Mouse (Mus musculus): Measurements from ENCODE around the gene Guca2b. TPM values are rescaled to one million over a fixed set of nuclear protein-coding genes. Genes with fewer than 3 reads are reported as not detected.
A peak's percentile ranks its signal among the peaks of the same experiment; 100 is the strongest.

Gene Guca2b
- not detected for total RNA-seq (2021)

GRCm38 (mm10) chr4:119658731-119659130 lies at the start of gene Guca2b:
Gene Guca2b, minus strand, starts transcription at chr4:119658954.
- no peak for DNase-seq (ENCODE audit: extremely low spot score in 1 of 2, low spot score in 1 of 2)

DNA sequence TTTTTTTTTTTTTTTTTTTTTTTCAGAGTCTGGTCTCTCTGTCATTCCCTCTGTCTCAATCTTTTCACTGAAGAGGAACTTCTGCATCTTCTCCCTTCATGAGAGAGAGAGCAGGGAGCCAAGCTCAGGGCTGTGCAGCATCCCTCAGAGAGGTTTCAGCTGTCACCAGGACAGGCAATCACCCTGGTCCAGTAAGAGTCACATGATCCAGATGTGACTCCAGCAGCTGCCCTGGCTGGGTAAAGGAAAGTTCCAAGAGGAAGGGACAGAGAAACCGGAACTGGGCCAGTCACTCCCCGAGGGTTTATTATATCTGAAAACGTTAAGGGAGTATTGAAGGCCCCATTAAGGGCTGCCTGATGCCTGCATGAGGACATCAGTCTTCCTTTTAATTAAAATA lies 49.0 kb upstream of the Guca2b start:
- no peak for DNase-seq (ENCODE audit: extremely low spot score in 1 of 2, low spot score in 1 of 2)

DNA sequence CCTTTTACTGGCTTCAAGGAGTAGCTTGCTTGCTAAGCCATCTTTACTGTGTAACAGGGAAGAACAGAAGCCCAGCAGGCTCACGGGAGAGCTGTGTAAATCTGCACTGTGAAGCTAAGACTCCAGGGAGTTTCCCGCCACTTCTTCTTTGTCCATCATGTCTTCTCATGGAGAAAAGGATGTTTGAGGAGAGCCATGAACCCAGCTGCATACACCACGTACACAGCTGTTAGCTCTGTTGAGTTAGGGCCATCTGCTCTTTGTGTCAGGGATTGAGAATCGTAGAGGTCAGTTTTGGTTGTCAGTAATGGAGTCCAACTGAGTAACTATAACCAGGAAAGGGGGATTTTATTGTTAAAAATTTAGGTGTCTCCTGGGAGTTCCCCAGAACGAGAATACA lies 48.6 kb upstream of the Guca2b start:
- DNase-seq (ENCODE audit: extremely low spot score in 1 of 2, low spot score in 1 of 2): no peak

DNA sequence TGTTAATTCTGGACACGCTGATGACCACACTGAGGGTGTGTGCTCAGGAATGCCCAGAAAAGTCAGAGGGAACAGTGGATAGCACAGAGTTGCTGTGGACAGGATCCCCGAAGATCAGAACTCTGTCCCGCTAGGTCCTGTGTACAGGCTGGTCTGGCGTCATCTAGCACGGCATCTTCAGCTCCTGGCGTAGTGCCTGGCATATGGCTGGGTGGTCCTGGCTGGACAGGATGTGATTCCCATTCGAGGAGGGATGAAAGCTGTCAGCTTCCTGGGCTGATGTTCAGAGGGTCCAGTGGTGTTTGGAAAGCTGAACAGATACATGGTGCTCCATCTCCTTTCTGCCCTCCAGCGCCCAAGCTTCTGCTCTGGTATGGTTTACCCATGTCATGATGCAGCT lies 45.2 kb upstream of the Guca2b start:
- no peak for DNase-seq (ENCODE audit: extremely low spot score in 1 of 2, low spot score in 1 of 2)

DNA sequence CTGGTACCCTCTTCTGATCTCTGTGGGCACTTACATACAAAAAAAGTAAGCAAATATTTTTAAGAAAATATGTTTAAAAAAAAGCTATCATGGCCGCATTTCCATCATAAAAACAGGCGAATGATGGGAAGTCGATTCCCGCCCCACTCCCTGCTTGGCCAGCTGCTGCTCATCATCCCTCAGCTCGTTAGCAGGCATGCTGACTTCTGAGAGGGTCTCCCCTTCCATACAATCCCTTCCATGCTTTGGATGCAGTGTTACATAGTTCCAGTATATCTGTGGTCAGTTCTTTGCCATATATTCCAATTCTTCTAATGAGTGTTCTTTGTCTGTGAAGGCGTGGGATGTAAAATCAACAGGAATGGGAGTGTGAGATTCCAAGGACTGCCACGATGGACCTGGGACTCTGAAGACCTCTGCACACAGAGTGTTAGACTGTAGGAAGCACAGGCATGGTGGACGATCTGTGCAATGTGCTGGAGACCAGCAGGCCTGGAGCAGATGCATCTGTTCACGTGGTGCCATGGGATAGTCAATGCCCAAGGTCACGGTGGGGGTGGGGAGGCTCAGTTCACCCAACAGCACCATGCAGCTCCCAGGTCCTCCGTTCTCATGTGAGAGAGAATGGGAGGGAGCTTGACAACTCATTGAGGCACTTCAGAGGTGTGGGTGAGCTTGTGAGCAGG lies 42.7 kb upstream of the Guca2b start:
- DNase-seq (ENCODE audit: extremely low spot score in 1 of 2, low spot score in 1 of 2): no peak

DNA sequence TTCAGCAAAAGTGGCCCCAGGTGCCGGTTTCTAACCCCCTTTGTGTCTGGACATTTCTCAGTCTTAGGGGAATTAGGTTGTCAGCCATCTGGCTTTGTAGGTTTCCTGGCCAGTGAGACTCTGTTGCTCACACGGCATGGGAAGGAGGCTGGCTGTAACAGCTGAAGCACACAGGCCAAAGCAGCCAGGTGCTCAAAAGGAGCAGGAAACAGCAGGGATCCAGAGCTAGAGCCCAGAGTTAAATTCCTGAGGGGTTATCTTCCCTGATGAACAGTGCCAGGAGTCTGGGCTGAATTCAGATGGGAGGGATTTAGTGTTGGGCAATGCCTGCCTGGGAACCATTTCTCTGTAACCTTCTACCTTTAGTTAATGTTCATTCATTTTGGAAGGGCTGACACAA lies 39.6 kb upstream of the Guca2b start:
- no peak for DNase-seq (ENCODE audit: extremely low spot score in 1 of 2, low spot score in 1 of 2)

- DNase-seq (ENCODE audit: extremely low spot score in 1 of 2, low spot score in 1 of 2): no peak
These were observed 27.0 kb upstream of the Guca2b start for GRCm38 (mm10) chr4:119685746-119686145.

DNA sequence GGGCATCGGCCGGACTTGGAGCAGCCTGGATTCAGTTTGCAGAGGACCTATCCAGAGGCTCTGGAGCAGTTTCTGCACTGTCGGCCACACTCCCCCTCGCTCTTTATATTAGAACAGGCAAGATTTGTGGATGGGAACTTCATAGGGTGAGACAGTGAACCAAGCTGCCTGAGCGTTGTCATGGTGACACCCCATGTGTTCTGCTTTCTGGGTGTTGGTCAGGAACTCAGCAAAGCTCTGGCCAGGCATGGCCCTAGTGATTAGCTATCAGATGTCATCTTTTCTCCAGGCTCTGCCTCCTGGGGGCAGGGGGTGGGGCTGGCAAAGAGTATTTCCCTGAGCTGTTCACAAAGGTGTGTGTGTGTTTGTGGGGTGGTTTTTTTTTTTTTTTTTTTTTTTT lies 23.8 kb upstream of the Guca2b start:
- no peak for DNase-seq (ENCODE audit: extremely low spot score in 1 of 2, low spot score in 1 of 2)

- DNase-seq (ENCODE audit: extremely low spot score in 1 of 2, low spot score in 1 of 2): no peak
These were observed 13.9 kb upstream of the Guca2b start for GRCm38 (mm10) chr4:119672685-119673084.

DNA sequence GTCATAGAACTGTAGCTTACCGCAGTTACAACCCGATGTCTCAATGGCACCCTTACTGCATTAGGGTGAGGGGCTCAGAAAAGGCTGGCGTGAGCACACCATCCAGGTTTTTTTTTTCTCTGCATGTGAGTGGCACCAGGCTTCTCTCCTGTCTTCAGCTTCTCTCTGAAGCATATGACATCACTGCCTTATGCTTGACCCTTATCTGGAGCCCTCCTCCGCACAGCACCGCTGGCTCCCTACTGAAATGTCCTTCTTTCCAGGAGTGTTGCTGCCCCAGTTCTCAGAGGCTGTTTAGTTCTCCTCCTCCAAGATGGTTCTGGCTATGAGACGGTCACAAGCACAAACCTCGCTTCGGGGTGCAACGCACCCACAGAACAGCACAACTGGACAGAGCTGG lies 12.4 kb upstream of the Guca2b start:
- DNase-seq (ENCODE audit: extremely low spot score in 1 of 2, low spot score in 1 of 2): no peak

DNA sequence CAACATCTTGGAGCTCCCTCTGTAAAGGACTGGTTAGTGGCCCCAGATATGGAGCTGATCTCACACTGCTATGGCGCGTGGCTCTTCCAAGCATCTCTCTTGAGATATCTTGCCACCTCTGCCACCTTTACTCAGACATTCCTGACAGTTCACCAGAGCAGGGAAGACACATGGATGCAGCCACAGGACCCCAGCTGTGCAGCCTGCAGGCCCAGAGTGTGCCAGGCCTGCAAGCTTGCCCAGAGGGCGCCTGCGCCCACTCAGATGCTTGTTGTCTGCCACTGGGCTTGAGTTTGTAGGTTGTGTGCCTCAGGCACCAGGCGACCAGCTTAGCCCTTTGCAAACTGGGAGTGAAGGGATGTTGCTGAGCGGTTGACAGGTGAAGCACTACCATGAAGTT lies 12.0 kb upstream of the Guca2b start:
- DNase-seq (ENCODE audit: extremely low spot score in 1 of 2, low spot score in 1 of 2): no peak

DNA sequence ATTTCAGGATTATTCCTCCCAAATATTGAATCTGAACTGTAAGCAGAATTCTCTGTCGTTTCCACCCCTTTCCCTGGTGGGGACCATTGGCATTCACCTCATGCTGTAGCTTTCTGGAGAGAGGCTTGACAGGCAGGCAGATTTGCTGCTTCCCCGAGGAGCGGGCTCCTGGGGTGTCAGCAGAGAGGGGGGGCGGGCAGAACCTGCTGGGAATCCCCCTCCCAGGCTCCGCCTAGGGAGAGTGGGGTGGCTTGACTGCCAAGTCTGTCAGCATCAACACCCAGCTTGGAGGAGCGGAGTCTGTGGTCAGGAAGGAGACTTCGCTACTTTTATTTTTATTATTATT lies 11.4 kb upstream of the Guca2b start:
- no peak for DNase-seq (ENCODE audit: extremely low spot score in 1 of 2, low spot score in 1 of 2)

DNA sequence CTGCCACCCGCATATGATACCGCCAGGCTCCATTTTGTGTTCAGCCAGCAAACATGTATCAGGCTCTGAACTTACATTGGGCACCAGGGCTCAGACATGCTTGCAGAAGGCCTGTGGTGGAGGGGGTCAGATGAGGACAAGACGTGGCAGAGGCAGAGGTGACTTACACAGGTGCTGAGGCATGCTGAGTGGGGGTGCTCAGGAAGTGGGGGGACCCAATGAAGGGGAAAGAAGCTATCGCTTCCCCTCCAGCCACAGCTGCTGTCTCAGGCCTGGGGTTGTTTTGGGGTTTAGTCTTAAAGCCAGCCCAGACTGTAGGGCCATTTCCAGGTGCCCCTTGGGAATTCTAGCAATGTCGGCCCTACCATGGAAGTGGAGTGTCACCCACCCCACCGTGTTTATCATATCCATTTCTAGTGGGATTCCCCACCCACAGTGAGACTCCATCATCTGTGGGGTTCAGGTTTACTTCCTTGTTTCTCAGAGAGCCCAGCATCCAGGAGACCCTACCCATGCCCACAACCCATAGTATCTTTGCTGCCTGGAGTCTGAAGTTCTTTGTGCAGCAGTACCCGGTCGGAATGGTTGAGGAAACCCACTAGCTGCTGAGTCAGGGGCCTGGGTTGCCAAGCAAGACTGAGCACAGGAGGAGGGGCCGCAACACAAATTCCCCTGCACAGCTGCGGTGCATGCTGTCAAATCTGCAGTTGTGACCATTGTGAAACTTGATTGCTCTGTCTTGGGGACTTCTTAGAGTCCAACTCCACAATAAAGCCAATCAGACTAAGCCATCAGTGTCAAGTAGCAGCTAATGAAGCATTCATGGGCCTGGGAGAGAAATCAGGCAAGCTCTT lies 10.8 kb upstream of the Guca2b start:
- no peak for DNase-seq (ENCODE audit: extremely low spot score in 1 of 2, low spot score in 1 of 2)

GRCm38 (mm10) chr4:119668596-119668995 lies 9.8 kb upstream of the Guca2b start:
- no peak for DNase-seq (ENCODE audit: extremely low spot score in 1 of 2, low spot score in 1 of 2)

- DNase-seq (ENCODE audit: extremely low spot score in 1 of 2, low spot score in 1 of 2): no peak
These were observed 9.4 kb upstream of the Guca2b start for GRCm38 (mm10) chr4:119668185-119668584.

DNA sequence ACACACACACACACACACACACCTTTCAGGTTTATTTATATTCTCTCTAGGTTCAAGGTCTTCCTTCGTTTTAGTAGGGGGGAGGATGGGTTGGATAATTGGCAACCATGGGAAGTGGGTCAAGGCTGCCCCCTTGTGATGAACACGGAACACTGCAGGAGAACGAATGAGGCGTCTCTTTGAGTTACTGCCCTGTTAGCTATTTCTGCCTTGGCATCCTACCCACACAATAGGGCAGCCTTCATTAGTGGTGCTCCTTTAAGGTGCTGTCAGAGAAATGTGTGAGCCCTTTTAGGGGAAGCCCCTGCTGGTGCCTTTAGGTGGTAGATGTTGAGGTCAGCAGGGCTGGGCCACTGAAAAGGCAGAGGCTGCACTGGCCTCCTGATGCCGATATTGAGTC lies 8.7 kb upstream of the Guca2b start:
- DNase-seq (ENCODE audit: extremely low spot score in 1 of 2, low spot score in 1 of 2): peak in 1 of 2 experiments; percentile 37

DNA sequence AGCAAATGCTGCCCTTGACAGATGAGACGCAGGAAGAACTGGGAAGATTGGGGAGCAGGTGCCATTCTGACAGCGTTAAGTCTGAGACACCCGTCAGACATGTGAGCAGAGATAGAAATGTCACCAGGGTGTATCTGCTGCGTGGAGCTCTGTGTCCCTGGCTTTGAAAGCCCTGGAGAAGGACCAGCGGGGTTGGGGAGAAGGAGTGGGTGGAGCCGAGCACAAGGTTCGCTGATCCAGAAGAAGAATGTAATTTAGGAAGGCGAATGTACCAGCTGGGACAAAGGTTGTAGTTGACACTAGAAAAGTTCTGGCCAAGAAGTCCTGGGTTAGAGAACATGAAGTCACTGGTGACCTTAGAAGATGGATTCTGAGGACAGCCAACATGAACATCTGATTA lies 7.4 kb upstream of the Guca2b start:
- DNase-seq (ENCODE audit: extremely low spot score in 1 of 2, low spot score in 1 of 2): no peak

GRCm38 (mm10) chr4:119665166-119665565 lies 6.4 kb upstream of the Guca2b start:
- DNase-seq (ENCODE audit: extremely low spot score in 1 of 2, low spot score in 1 of 2): no peak

GRCm38 (mm10) chr4:119663409-119664095 lies 4.8 kb upstream of the Guca2b start:
- DNase-seq (ENCODE audit: extremely low spot score in 1 of 2, low spot score in 1 of 2): no peak

GRCm38 (mm10) chr4:119662976-119663375 lies 4.2 kb upstream of the Guca2b start:
- DNase-seq (ENCODE audit: extremely low spot score in 1 of 2, low spot score in 1 of 2): no peak

- no peak for DNase-seq (ENCODE audit: extremely low spot score in 1 of 2, low spot score in 1 of 2)
These were observed 3.4 kb upstream of the Guca2b start for GRCm38 (mm10) chr4:119662151-119662550.

All from layer of hippocampus, postnatal 25 days (tissue).